Mouse (Mus musculus) liver, adult 2 months (tissue): ENCODE measurements around the gene Znhit1.

Experiments
- CTCF ChIP-seq: fragments of 200-500 bp; IDR thresholded peaks from 2 replicates; pipeline ENCODE4 v1.5.1; 2011; ENCODE audit warnings: low read depth, low read length, control low read depth
- POLR2A ChIP-seq: fragments of 200-500 bp; IDR thresholded peaks from 2 replicates; pipeline ENCODE4 v1.6.1; 2011; ENCODE audit warnings: low read length, control low read depth; ENCODE audit not compliant: insufficient read depth; ENCODE audit errors: extremely low read depth

- TF ChIP-seq POLR2A (no peak), CTCF (no peak)
These were observed 11.6 kb upstream of the Znhit1 start for GRCm38 (mm10) chr5:136999449-136999848.
